Mouse (Mus musculus): ENCODE results near the gene Zfp940. TPM values are rescaled to one million over a fixed set of nuclear protein-coding genes. Genes with fewer than 3 reads are reported as not detected.

Zfp940 gene
- total RNA-seq, 2 experiments from 2014 or later, result 4.6 to 8.2 TPM

- 0 out of 2 replicates have a peak, but pooled peaks have one; percentile 12 for ATAC-seq (replicated peaks; ENCODE audit: low FRiP score, low TSS enrichment, poor library complexity, severe bottlenecking)
These were observed 38.2 kb downstream of the Zfp940 start for GRCm38 (mm10) chr7:29815061-29815784.

DNA sequence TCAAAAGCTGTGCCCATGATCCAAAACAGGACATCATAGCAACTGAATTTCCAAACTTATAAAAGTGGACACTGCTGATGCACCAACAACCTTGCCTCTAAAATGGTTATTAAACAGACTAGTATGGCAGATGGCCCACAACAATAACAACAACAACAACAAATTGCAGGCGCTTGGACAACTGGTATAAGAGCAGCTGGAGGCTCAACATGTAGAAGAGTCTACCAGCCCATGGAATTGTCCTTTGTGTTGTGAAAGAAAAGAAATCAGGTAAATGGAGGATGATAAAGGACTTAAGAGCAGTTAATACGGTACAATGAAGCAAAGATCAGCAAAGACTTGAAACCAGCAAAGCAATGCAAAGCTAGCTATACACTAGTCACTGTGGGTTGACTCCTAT lies 39.1 kb downstream of the Zfp940 start:
- no peak for ATAC-seq (replicated peaks; ENCODE audit: low FRiP score, low TSS enrichment, poor library complexity, severe bottlenecking)

- no peak for ATAC-seq (replicated peaks; ENCODE audit: low FRiP score, low TSS enrichment, poor library complexity, severe bottlenecking)
These were observed 41.2 kb downstream of the Zfp940 start for GRCm38 (mm10) chr7:29812244-29812643.

- ATAC-seq (replicated peaks; ENCODE audit: low FRiP score, low TSS enrichment, poor library complexity, severe bottlenecking), result no peak
These were observed 46.4 kb downstream of the Zfp940 start for GRCm38 (mm10) chr7:29807046-29807445.

- no peak for ATAC-seq (replicated peaks; ENCODE audit: low FRiP score, low TSS enrichment, poor library complexity, severe bottlenecking)
These were observed 60.6 kb downstream of the Zfp940 start for GRCm38 (mm10) chr7:29792906-29793305.

DNA sequence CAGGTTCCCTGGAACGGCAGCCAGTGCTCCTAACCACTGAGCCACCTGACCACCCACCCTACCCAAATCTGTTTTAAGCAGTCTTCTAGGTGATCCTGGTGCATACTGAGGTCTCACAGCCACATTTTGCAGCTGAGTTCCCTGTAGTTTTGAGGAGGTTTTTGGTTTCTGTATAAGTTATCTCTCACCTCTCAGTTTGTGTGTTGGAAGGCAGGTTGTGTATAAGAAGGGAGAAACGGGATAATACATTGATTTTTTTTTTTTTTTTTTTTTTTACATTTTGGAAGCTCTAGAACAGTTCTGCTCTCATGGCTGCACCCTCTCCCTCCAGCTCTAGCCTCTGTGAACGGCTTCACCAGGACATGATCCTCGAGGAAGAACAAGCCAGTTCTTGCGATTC lies 67.6 kb downstream of the Zfp940 start:
- ATAC-seq (replicated peaks; ENCODE audit: low FRiP score, low TSS enrichment, poor library complexity, severe bottlenecking), result no peak

- no peak for ATAC-seq (replicated peaks; ENCODE audit: low FRiP score, low TSS enrichment, poor library complexity, severe bottlenecking)
These were observed 68.4 kb downstream of the Zfp940 start for GRCm38 (mm10) chr7:29785023-29785422.

GRCm38 (mm10) chr7:29783871-29784551 lies 69.5 kb downstream of the Zfp940 start, which contains the start of gene Zfp30:
Gene Zfp30, plus strand, starts transcription at chr7:29783998.
- peak; percentile 92 for ATAC-seq (replicated peaks; ENCODE audit: low FRiP score, low TSS enrichment, poor library complexity, severe bottlenecking)

Other genes starting within 250 kb of the Zfp940 start
- gene Catsperg2, start 126.6 kb downstream of the Zfp940 start, total RNA-seq (2014; fragmentation: Nextera tagmentation), result not detected in 2 replicates
- gene Catsperg2, start 126.6 kb downstream of the Zfp940 start, total RNA-seq (2017), result not detected in 2 replicates
- 14.6 and 16.4 TPM in 2 replicates for gene Zfp84, start 85.1 kb downstream of the Zfp940 start, total RNA-seq (2014; fragmentation: Nextera tagmentation)
- 17.8 and 19.6 TPM in 2 replicates for gene Zfp84, start 85.1 kb downstream of the Zfp940 start, total RNA-seq (2017)
- gene Zfp30, start 69.7 kb downstream of the Zfp940 start, total RNA-seq (2014; fragmentation: Nextera tagmentation), result 1.4 TPM in 1 of 2 replicates, not detected in the other
- 0.50 and 0.56 TPM in 2 replicates for gene Zfp30, start 69.7 kb downstream of the Zfp940 start, total RNA-seq (2017)
- 4.0 and 7.6 TPM in 2 replicates for gene Zfp790, start 37.6 kb downstream of the Zfp940 start, total RNA-seq (2014; fragmentation: Nextera tagmentation)
- 10.4 and 12.2 TPM in 2 replicates for gene Zfp790, start 37.6 kb downstream of the Zfp940 start, total RNA-seq (2017)
- 3.2 and 5.3 TPM in 2 replicates for gene Zfp420, start 6.3 kb upstream of the Zfp940 start, total RNA-seq (2014; fragmentation: Nextera tagmentation)
- gene Zfp420, start 6.3 kb upstream of the Zfp940 start, total RNA-seq (2017), result 2.6 and 3.5 TPM in 2 replicates
- 7.2 and 8.0 TPM in 2 replicates for gene Zfp27, start 52.9 kb upstream of the Zfp940 start, total RNA-seq (2014; fragmentation: Nextera tagmentation)
- gene Zfp27, start 52.9 kb upstream of the Zfp940 start, total RNA-seq (2017), result 8.3 and 11.1 TPM in 2 replicates
- gene Zfp383, start 54.6 kb upstream of the Zfp940 start, total RNA-seq (2014; fragmentation: Nextera tagmentation), result 0.12 and 0.74 TPM in 2 replicates
- 1.5 and 2.4 TPM in 2 replicates for gene Zfp383, start 54.6 kb upstream of the Zfp940 start, total RNA-seq (2017)
- 9.1 and 10.6 TPM in 2 replicates for gene Zfp74, start 100.4 kb upstream of the Zfp940 start, total RNA-seq (2014; fragmentation: Nextera tagmentation)
- gene Zfp74, start 100.4 kb upstream of the Zfp940 start, total RNA-seq (2017), result 8.4 and 9.2 TPM in 2 replicates
- gene Zfp568, start 130.3 kb upstream of the Zfp940 start, total RNA-seq (2014; fragmentation: Nextera tagmentation), result 9.0 and 16.5 TPM in 2 replicates
- 25.7 and 26.1 TPM in 2 replicates for gene Zfp568, start 130.3 kb upstream of the Zfp940 start, total RNA-seq (2017)
- gene Zfp14, start 197.7 kb upstream of the Zfp940 start, total RNA-seq (2014; fragmentation: Nextera tagmentation), result 0.74 and 1.3 TPM in 2 replicates
- gene Zfp14, start 197.7 kb upstream of the Zfp940 start, total RNA-seq (2017), result 1.1 and 5.8 TPM in 2 replicates
- gene Zfp82, start 219.2 kb upstream of the Zfp940 start, total RNA-seq (2014; fragmentation: Nextera tagmentation), result 4.6 and 6.8 TPM in 2 replicates
- 4.5 and 7.5 TPM in 2 replicates for gene Zfp82, start 219.2 kb upstream of the Zfp940 start, total RNA-seq (2017)
- 0.79 TPM in 1 of 2 replicates, not detected in the other for gene Gm26920, start 236.7 kb upstream of the Zfp940 start, total RNA-seq (2014; fragmentation: Nextera tagmentation)
- not detected in 2 replicates for gene Gm26920, start 236.7 kb upstream of the Zfp940 start, total RNA-seq (2017)
- 7.1 and 16.8 TPM in 2 replicates for gene Zfp566, start 236.9 kb upstream of the Zfp940 start, total RNA-seq (2014; fragmentation: Nextera tagmentation)
- 5.0 TPM in 2 replicates for gene Zfp566, start 236.9 kb upstream of the Zfp940 start, total RNA-seq (2017)
- 10.5 and 20.6 TPM in 2 replicates for gene Zfp260, start 241.1 kb upstream of the Zfp940 start, total RNA-seq (2014; fragmentation: Nextera tagmentation)
- 14.0 and 20.1 TPM in 2 replicates for gene Zfp260, start 241.1 kb upstream of the Zfp940 start, total RNA-seq (2017)

All from megakaryocyte-erythroid progenitor cell, adult 5-6 weeks (primary cell).